Mouse (Mus musculus): ENCODE measurements at regions not wholly inside any gene's neighbourhood (a gene's known extent, or its start where the extent isn't known, plus 50 kb on each side); places are given as distances from the start of the nearest gene placed in this dataset.

- no peak for DNase-seq (ENCODE audit: low read depth, low spot score)
Observed at GRCm38 (mm10) chr1:183962486-183962885, 50.6 kb upstream of the Dusp10 start.

DNA sequence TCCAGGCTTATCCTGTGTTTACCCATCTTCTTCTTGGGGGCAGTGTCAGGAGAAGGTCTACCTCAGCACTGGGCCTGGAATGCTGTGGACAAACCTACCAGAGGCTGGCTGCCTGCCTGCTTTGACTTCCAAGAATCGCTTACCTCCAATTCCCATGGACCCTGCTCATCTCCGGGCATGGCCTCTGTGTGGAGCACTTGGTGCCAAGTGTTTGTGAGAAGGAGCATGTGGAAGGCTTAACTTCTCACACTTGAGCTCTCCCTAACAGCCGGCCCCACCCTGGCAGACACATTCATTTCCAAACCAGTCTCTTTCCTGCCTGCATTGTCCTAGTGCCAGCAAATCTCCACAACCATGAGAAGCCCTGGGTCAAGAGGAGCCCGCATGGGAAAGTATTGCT lies 49.8 kb upstream of the Dusp10 start:
- DNase-seq (ENCODE audit: low read depth, low spot score) = no peak

All from forelimb bud, embryonic 11.5 days (tissue).